Mouse (Mus musculus) kidney, adult 2 months (tissue): ENCODE results near the gene Cd83.

Experiments
- CTCF ChIP-seq: fragments of 200-500 bp; conservative IDR thresholded peaks from 2 replicates; pipeline ENCODE4 v1.5.1; 2011; ENCODE audit warnings: low read depth, mild to moderate bottlenecking, control low read depth, low read length, moderate library complexity, mixed read lengths; ENCODE audit not compliant: insufficient read depth, insufficient read length
- POLR2A ChIP-seq: fragments of 200-500 bp; IDR thresholded peaks from one replicate; pipeline ENCODE4 v1.6.1; 2011; ENCODE audit warnings: low read depth, low read length, control low read depth

GRCm38 (mm10) chr13:43811835-43812234 is 27.3 kb downstream of the Cd83 start:
- no peak for TF ChIP-seq CTCF
- TF ChIP-seq POLR2A = no peak
